Mouse (Mus musculus): ENCODE measurements around the gene Haus7.

GRCm38 (mm10) chrX:73465483-73466186 lies 6.8 kb upstream of the Haus7 start:
- no peak for TF ChIP-seq CTCF (IDR thresholded peaks at IDR 0.05; ENCODE audit: extremely low read depth, insufficient read depth, insufficient read length, insufficient replicate concordance)
- no peak for TF ChIP-seq POLR2A (IDR thresholded peaks at IDR 0.05; ENCODE audit: low read depth, low read length)
